Mouse (Mus musculus) neural tube, embryonic 10.5 days (tissue): ENCODE data around the gene Atf6.

Experiments
- DNase-seq: peaks from one replicate; pipeline ENCODE4 v3.0.0-alpha.2; 2017; ENCODE audit warnings: low spot score; ENCODE audit errors: extremely low spot score

The Atf6 gene

GRCm38 (mm10) chr1:170674184-170674775 is 193.3 kb downstream of the Atf6 start:
- no peak for DNase-seq

GRCm38 (mm10) chr1:170665200-170665599 is 202.4 kb downstream of the Atf6 start:
- DNase-seq: no peak

- no peak for DNase-seq
Observed at GRCm38 (mm10) chr1:170664620-170665185, 202.9 kb downstream of the Atf6 start.

- no peak for DNase-seq
Observed at GRCm38 (mm10) chr1:170659260-170659659, 208.3 kb downstream of the Atf6 start.

- DNase-seq: peak; percentile 32
Observed at GRCm38 (mm10) chr1:170657643-170658314, 209.8 kb downstream of the Atf6 start.

GRCm38 (mm10) chr1:170657228-170657521 is 210.4 kb downstream of the Atf6 start:
- DNase-seq: no peak

GRCm38 (mm10) chr1:170656518-170657227 is 210.9 kb downstream of the Atf6 start:
- DNase-seq: no peak

- DNase-seq: peak; percentile 47
Observed at GRCm38 (mm10) chr1:170655280-170655917, 212.2 kb downstream of the Atf6 start.
